Mouse (Mus musculus) hindbrain, postnatal 0 days (tissue): ENCODE measurements around the gene Tmem189. TPM values are rescaled to one million over a fixed set of nuclear protein-coding genes. Genes with fewer than 3 reads are reported as not detected.
"Not testable (repeated sequence)": the region's sequence is repeated elsewhere in the genome, so short reads cannot be mapped to it uniquely, and the experiment has no call there.

ENCODE experiments used
- ATAC-seq: fragments of 200-750 bp; cut with Nextera tagmentation; 2 replicates; pipeline ENCODE4 v1.8.0; 2017; ENCODE audit warnings: mild to moderate bottlenecking, moderate TSS enrichment, moderate library complexity
- DNase-seq: peaks from one replicate; pipeline ENCODE4 v3.0.0-alpha.2; 2015; ENCODE audit warnings: low spot score
- H3K27ac ChIP-seq: fragments of 300-500 bp; sonication (generic); 2 replicates; pipeline ENCODE4 v1.5.1; 2014; ENCODE audit warnings: mild to moderate bottlenecking
- H3K27me3 ChIP-seq: fragments of 300-500 bp; sonication (generic); 2 replicates; pipeline ENCODE4 v1.6.1; 2014; ENCODE audit warnings: low read length, mixed read lengths; ENCODE audit not compliant: insufficient read depth
- H3K36me3 ChIP-seq: fragments of 300-500 bp; sonication (generic); 2 replicates; pipeline ENCODE4 v1.6.1; 2014; ENCODE audit warnings: low read length, mixed read lengths; ENCODE audit not compliant: insufficient read depth
- H3K4me1 ChIP-seq: fragments of 300-500 bp; sonication (generic); 2 replicates; pipeline ENCODE4 v1.6.1; 2014; ENCODE audit warnings: antibody characterized with exemption, low read length, mixed read lengths; ENCODE audit not compliant: insufficient read depth
- H3K4me2 ChIP-seq: fragments of 300-500 bp; sonication (generic); 2 replicates; pipeline ENCODE4 v1.6.1; 2014; ENCODE audit warnings: low read depth, mild to moderate bottlenecking, low read length, moderate library complexity, mixed read lengths
- H3K4me3 ChIP-seq: fragments of 300-500 bp; sonication (generic); 2 replicates; pipeline ENCODE4 v1.5.1; 2014; ENCODE audit warnings: low read length
- H3K9ac ChIP-seq: fragments of 300-500 bp; sonication (generic); replicated peaks from 2 replicates; pipeline ENCODE4 v1.6.1; 2014; ENCODE audit warnings: mild to moderate bottlenecking, low read length, moderate library complexity, mixed read lengths
- H3K9me3 ChIP-seq: fragments of 300-500 bp; sonication (generic); 2 replicates; pipeline ENCODE4 v1.6.1; 2016; ENCODE audit warnings: low read length, mixed read lengths
- CTCF ChIP-seq: IDR thresholded peaks from 2 replicates; pipeline ENCODE4 v1.5.1; 2016; ENCODE audit warnings: antibody characterized with exemption, control low read depth, low read depth
- WGBS: fragments of 180-500 bp; shearing (Covaris S2); extraction: QIAGEN DNeasy Blood & Tissue Kit; methylation state at CpG from one replicate; pipeline ENCODE4 v1.1.7; 2014; 5-methylcytosine and 5-hydroxymethylcytosine counted together
- polyA plus RNA-seq: library from polyadenylated mRNA; unstranded; fragments of >200 nt; fragmentation: Nextera tagmentation; extraction: Ambion mirVana; gene quantifications from 2 replicates; pipeline ENCODE4 v1.2.1, GENCODE M21; 2015
- total RNA-seq: library from RNA; depleted of rRNA; stranded (reverse); fragments of >200 nt; gene quantifications from 2 replicates; pipeline ENCODE4 v1.2.3, GENCODE M21; 2014

Gene Tmem189
- total and polyA plus RNA-seq, 2 experiments from 2014 or later: 41.4 to 79.9 TPM

DNA sequence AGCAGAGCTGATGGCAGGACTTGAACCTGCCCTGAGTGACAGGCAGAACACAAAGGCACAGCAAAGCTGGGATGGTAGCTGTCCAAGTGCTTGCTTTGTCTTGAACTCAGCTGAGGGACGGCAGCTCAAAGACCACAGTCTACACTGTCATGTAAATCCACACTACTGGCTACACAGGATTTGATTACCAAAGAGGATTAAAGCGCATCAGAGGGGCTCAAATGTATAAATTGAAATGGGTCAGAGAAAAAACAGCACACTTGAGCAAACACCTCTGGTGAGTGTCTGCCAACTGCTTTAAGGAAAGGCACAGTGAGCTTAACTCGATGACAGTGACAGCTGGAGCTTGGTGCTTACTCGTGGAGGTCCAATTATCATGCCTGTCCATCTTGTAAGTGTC lies 72.2 kb downstream of the Tmem189 start:
- Histone ChIP-seq H3K27ac (no peak overlapping the region), H3K9ac (no peak overlapping the region), H3K9me3 (no peaks in the 10 kb centered on the region), H3K4me3 (no peak overlapping the region), H3K4me1 (no peaks in the 10 kb centered on the region), H3K36me3 (peaks cover 30% of the 10 kb centered on the region), H3K27me3 (no peaks in the 10 kb centered on the region), H3K4me2 (no peak overlapping the region)
- WGBS: 45% methylated on average over 4 of the region's 4 CpGs
- no peak for DNase-seq
- TF ChIP-seq CTCF: no peak
- ATAC-seq: no peak

DNA sequence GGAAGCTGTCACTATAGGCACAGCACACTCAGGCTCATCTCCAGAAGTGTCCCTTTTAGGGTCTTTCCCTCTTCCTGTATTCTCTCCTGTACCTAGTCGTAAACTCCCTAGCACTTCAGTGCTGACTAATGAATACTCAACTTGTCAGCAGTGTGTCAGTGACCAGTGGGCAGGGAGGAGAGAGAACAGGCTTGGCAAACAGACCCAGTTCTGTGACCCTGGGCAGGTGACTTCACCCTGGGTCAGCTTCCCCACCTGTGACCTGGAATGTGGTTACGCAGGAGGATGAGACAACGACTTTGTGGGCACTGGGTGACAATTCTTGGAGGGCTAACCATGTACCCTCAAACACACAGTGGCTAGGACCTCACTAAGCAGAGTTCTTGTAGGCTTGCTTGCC lies 72.6 kb downstream of the Tmem189 start:
- no peak overlapping the region for H3K9ac ChIP-seq
- H3K4me2 ChIP-seq: no peak overlapping the region
- DNase-seq (no peak), ATAC-seq (no peak)
- H3K27ac ChIP-seq: no peak overlapping the region
- no peak overlapping the region for H3K4me3 ChIP-seq
- TF ChIP-seq CTCF: no peak
- no peaks in the 10 kb centered on the region for H3K4me1 ChIP-seq
- H3K9me3 ChIP-seq: no peaks in the 10 kb centered on the region
- peaks cover 30% of the 10 kb centered on the region for H3K36me3 ChIP-seq
- H3K27me3 ChIP-seq: no peaks in the 10 kb centered on the region
- 93% methylated on average over 3 of the region's 3 CpGs for WGBS

GRCm38 (mm10) chr2:167613335-167613734 lies 76.3 kb downstream of the Tmem189 start:
- not testable (repeated sequence) for H3K4me3 ChIP-seq, H3K27me3 ChIP-seq, H3K27ac ChIP-seq, ATAC-seq, DNase-seq, H3K4me2 ChIP-seq, H3K9me3 ChIP-seq, H3K4me1 ChIP-seq, H3K9ac ChIP-seq
- peaks cover 38% of the 10 kb centered on the region for H3K36me3 ChIP-seq
- TF ChIP-seq CTCF: 0 out of 2 replicates have a peak, but pooled peaks have one; percentile 22
- 96% methylated on average over 7 of the region's 7 CpGs for WGBS

DNA sequence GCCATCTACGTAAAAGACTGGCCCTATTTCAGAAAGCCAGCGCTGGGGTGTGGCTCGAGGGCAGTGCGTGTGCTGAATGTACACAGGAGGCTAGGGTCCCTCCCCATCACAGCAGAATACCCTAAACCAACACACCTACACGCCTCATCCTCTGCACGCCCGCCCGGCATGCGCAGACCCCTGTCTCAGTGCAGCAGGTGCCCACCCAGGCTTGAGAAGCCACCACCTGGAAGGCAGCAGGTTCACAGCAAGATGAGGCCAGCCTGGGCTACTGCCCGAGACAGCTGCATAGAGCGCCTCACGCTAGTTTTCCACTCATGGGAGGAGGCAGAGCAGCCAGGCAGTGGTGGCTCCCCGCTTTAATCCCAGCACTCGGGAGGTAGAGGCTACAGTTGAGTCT lies 77.5 kb downstream of the Tmem189 start:
- Histone ChIP-seq H3K27ac (no peak overlapping the region), H3K4me1 (no peaks in the 10 kb centered on the region), H3K9ac (no peak overlapping the region), H3K36me3 (peaks cover 40% of the 10 kb centered on the region), H3K9me3 (no peaks in the 10 kb centered on the region), H3K4me3 (no peak overlapping the region), H3K4me2 (no peak overlapping the region), H3K27me3 (no peaks in the 10 kb centered on the region)
- 91% methylated on average over 14 of the region's 14 CpGs for WGBS
- ATAC-seq (no peak), DNase-seq (no peak)
- no peak for TF ChIP-seq CTCF

DNA sequence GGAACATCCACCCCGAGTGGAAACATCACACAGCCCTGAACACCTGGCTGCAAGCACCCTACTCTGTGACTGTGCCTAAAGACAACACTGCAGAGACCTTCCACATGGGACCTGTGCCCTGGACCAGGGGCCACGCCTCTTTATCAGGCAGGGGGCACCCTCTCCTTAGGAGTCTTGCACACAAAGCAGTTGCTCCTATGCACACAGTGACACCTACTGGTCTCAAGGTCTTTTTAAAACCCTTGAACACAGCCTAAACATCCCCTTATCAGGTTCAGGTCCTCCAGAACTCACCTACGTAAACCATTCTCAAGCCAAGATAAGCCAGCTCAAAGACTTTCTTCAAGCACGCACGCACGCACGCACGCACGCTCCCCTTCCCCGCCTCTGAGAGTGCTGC lies 78.3 kb downstream of the Tmem189 start:
- no peak overlapping the region for H3K4me3 ChIP-seq
- DNase-seq (no peak), ATAC-seq (no peak)
- peak; percentile 42; the same call in 1 of the 2 replicates for TF ChIP-seq CTCF
- WGBS: 91% methylated on average over 10 of the region's 10 CpGs
- peaks cover 33% of the 10 kb centered on the region for H3K36me3 ChIP-seq
- no peak overlapping the region for H3K27ac ChIP-seq
- H3K9me3 ChIP-seq: no peaks in the 10 kb centered on the region
- no peaks in the 10 kb centered on the region for H3K27me3 ChIP-seq
- H3K4me1 ChIP-seq: no peaks in the 10 kb centered on the region
- H3K4me2 ChIP-seq: no peak overlapping the region
- H3K9ac ChIP-seq: no peak overlapping the region

GRCm38 (mm10) chr2:167606745-167607123 lies 82.9 kb downstream of the Tmem189 start:
- ATAC-seq (no peak), DNase-seq (no peak)
- no peaks in the 10 kb centered on the region for H3K27me3 ChIP-seq
- 90% methylated on average over 4 of the region's 4 CpGs for WGBS
- no peak for TF ChIP-seq CTCF
- H3K9ac ChIP-seq: no peak overlapping the region
- no peaks in the 10 kb centered on the region for H3K9me3 ChIP-seq
- H3K4me1 ChIP-seq: no peaks in the 10 kb centered on the region
- peaks cover 14% of the 10 kb centered on the region; the same call in 1 of the 2 replicates for H3K36me3 ChIP-seq
- H3K4me2 ChIP-seq: no peak overlapping the region
- H3K27ac ChIP-seq: no peak overlapping the region
- H3K4me3 ChIP-seq: no peak overlapping the region

DNA sequence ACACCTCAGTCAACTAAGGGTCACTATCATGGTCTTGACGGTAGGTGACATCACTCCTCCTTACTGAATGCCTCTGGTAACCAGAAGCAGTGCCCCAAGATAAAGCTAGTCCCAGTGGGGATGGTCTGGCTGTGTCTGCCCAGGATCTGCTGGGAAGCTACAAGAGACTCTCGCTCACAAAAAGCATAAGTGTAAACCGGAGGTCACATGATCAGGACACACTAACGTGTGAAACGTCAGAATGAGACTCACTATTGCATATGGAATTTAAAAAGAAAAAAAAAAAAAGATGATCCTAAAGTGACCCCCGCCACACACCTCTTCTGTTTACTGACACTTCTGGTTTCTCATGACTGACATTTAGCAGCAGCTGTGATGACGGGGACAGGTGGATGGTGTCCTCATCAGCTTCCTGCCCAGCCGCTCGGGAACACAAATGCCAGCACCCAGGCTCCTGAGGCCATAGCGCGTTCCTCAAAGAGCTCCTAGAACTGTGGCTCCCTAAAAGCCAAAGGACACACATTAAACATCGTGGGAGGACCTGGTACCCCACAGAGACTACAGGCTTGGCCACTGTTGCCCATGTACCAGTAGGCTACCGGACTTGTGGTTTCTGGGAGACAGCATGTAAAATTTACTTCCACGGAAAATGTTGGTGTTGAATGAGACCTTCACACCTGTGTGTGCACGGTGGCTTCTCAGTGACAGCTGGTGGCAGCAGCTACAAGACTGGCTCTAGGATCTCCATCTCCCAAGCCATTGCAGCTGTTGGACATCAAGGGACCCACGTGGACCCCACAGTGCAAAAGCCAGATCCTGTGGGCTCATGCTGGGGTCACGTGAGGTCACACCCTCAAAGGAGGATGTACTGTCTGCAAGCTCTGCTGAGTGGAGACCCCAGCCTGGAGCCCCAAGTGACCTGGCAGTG lies 83.5 kb downstream of the Tmem189 start:
- Histone ChIP-seq H3K36me3 (peaks cover 14% of the 10 kb centered on the region; the same call in 1 of the 2 replicates), H3K9me3 (no peaks in the 10 kb centered on the region), H3K4me1 (no peaks in the 10 kb centered on the region), H3K4me3 (no peak overlapping the region), H3K9ac (no peak overlapping the region), H3K27me3 (no peaks in the 10 kb centered on the region), H3K4me2 (no peak overlapping the region), H3K27ac (no peak overlapping the region)
- ATAC-seq (no peak), DNase-seq (no peak)
- no peak for TF ChIP-seq CTCF
- 80% methylated on average over 17 of the region's 17 CpGs for WGBS
